Mouse (Mus musculus) brown adipose tissue, adult 24 weeks (tissue): ENCODE data around the gene Cmtm3. TPM values are rescaled to one million over a fixed set of nuclear protein-coding genes. Genes with fewer than 3 reads are reported as not detected.

ENCODE experiments used
- H3K27ac ChIP-seq: fragments of 200-500 bp; replicated peaks from 2 replicates; pipeline ENCODE4 v1.5.1; 2012; ENCODE audit warnings: low read depth, mild to moderate bottlenecking, low read length
- H3K4me1 ChIP-seq: fragments of 200-500 bp; 2 replicates; pipeline ENCODE4 v1.6.1; 2012; ENCODE audit warnings: low read length, mixed read lengths; ENCODE audit not compliant: control insufficient read depth, insufficient read depth, insufficient read length
- H3K4me3 ChIP-seq: fragments of 200-500 bp; 2 replicates; pipeline ENCODE4 v1.5.1; 2012; ENCODE audit warnings: low read depth, mild to moderate bottlenecking, low read length, moderate library complexity; ENCODE audit not compliant: insufficient read depth
- polyA plus RNA-seq: library from polyadenylated mRNA; stranded (reverse); fragments of >200 nt; gene quantifications from 2 replicates; pipeline ENCODE4 v1.2.4, GENCODE M21; 2012; ENCODE audit not compliant: missing spikeins, insufficient read depth, insufficient read length

The Cmtm3 gene
- polyA plus RNA-seq, 1 experiment, result 15.1 TPM

DNA sequence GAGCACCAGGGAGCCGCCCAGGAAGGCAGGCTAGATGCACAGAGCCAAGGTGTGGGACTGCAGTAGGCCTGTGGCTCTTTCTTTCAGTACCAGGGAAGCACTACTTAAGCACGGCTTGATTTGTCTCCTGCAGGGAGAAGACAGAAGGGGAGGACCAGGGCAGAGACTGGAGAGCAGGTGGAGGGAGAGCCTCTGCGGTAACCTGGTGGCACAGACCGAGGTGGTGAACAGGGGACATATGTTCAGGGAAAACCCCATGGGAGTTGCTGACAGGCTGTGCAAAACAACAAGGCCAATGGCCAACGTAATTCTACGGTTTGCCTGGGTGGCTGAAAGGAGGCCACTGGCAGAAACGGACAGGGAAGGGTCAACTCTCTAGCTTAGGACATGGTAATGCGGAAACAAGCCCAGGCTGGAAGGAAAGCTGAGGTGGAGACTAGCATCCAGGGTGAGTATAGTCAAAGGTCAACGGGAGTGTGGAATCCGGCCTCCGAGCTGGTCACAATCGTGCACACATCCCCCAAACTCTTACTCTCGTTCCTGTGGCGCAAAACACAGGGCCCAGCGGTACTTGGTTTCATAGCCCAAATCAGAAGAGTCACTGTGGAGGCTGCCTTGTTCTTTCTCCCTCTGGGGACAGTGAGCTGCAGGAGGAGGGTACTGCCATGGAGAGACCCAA is 20.7 kb downstream of the Cmtm3 start:
- Histone ChIP-seq H3K4me3 (peak overlapping the region; percentile 13; the same call in 1 of the 2 replicates), H3K4me1 (peaks cover 26% of the 10 kb centered on the region), H3K27ac (peak overlapping the region; percentile 91)

DNA sequence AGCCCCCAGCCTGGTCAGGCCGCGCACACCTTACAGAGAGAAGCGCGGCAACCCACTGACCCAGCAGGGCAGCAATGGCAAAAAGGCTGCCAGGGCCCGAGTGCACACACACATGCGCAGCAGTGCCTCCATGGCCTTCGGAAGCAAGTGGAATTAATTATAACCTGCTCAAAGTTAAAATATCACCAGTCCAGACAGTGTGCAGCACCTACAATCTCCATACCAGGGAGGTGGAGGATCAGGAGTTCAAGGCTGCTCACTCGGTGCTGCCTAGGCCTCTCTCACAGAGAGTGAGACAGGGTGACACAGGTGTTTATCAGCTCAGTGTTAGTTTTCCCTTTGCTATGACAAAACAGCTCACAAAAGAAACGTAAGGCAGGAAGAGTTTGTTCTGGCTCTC is 26.5 kb downstream of the Cmtm3 start:
- Histone ChIP-seq H3K4me1 (peaks cover 35% of the 10 kb centered on the region), H3K27ac (peak overlapping the region; percentile 12; the same call in 1 of the 2 replicates), H3K4me3 (no peak overlapping the region)

DNA sequence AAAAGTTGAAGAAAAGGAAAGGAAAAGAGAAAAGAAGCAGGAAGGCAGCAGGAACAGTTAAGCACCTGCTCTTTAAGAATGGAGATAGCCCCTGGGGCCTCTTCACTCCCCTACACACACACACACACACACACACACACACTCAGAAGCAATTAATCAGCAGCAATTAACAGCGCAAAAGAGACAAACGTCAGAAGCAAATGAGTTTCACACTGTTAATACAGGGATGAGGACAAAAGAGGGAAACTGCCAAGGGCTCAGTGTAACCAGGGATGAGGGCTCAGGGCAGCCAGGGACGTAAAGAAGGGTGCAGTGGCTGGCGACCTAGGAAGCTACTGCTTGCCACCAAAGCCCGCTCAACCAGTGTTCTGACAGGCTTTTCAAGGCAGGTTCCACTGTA is 28.2 kb downstream of the Cmtm3 start:
- Histone ChIP-seq H3K27ac (no peak overlapping the region), H3K4me3 (no peak overlapping the region), H3K4me1 (peaks cover 38% of the 10 kb centered on the region)

DNA sequence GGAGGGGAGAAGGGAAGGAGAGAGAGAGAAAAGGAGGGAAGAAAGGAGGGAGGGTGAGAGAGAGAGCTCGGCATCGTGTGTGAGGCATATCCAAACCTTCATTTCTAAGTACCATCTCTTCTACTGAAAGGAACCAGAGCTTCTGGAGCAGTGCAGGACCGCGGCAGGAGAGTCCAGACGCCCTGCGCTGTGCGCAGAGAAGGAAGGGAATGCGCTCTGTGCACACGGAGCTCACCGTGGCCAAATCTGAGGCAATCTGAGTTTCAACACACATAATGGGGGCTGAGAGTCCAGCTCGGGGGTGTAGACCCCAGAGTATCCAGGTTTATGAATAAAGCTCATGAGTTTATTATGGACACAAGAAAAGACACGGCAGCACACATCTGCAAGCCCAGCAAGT is 30.4 kb downstream of the Cmtm3 start:
- H3K27ac ChIP-seq, result peak overlapping the region; percentile 84
- peak overlapping the region; percentile 22 for H3K4me3 ChIP-seq
- H3K4me1 ChIP-seq, result peaks cover 43% of the 10 kb centered on the region

DNA sequence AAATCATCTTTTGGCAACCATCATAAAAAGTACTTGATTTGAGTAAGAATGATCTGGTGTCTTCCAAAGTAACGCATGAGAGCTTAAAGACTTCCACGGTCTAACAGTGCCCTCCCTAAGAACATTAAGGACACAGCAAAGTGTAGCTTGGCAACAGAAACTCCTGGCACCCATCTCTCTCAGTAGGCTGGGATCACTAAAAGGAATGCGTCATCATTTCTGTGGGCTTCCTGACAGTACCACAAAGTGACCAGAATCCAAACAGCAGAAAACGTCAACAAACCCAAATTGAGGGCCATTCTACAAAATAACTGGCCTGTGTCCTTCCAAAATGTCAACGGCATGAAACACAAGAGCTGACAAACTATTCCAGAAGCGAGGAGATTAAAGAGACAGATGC is 30.9 kb downstream of the Cmtm3 start:
- Histone ChIP-seq H3K4me3 (peak overlapping the region; percentile 22; the same call in 1 of the 2 replicates), H3K4me1 (peaks cover 46% of the 10 kb centered on the region), H3K27ac (peak overlapping the region; percentile 84)

DNA sequence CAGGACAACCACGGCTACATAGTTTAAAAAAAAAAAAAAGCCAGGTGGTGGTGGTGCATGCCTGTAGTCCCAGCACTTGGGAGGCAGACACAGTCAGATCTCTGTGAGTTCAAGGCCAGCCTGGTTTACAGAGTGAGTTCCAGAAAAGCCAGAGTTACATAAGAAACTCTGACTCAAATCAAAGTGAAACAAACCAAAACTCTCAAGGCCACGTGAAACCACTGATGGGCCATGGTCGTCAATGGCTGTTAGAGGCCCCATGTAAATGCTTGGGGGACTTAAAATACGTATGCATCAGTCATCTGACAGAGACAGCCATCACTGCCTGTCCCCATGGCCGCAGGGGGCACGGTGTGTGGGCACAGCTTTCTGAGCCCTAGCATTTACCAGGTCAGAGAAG is 31.9 kb downstream of the Cmtm3 start:
- Histone ChIP-seq H3K4me1 (peaks cover 44% of the 10 kb centered on the region), H3K4me3 (no peak overlapping the region), H3K27ac (peak overlapping the region; percentile 84; the same call in 1 of the 2 replicates)

DNA sequence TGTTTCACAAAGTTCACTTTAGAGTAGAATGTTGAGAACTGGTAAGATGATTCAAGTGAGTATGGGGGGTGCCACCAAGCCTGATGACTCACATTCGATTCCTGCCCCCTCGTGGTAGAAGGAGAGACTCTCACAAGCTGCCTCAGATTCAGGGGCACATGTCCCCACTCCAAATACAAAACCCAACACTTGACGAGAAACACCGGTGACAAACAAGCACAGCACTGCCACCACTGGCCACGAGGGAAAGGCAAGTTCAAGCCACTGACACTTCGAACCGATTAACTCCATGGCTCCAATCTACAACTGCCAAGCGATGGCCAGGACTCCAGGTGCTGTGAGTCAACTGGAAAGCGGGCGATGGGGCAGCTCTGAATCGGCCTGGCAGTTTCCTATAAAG is 34.6 kb downstream of the Cmtm3 start:
- no peak overlapping the region for H3K4me3 ChIP-seq
- H3K27ac ChIP-seq, result peak overlapping the region; percentile 28
- H3K4me1 ChIP-seq, result peaks cover 37% of the 10 kb centered on the region

DNA sequence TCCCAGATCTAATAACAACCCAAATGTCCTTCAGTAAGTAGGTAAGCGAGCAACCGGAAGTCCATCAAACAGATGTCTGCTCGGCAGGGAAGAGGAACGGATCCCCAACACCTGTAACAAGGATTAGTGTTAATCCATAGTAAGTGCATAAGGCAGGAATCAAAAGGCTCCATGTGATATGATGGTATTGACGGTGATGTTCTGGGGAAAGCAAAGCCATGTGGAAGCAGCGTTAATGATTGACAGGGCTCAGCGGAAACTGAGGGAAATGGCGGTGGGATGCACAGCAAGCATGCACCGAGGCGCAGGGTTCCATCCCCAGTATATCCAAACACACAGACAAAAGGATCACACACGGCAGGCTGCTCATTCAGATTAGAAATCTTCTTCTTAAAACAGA is 35.1 kb downstream of the Cmtm3 start:
- peak overlapping the region; percentile 28 for H3K27ac ChIP-seq
- H3K4me1 ChIP-seq, result peaks cover 35% of the 10 kb centered on the region
- H3K4me3 ChIP-seq, result no peak overlapping the region

DNA sequence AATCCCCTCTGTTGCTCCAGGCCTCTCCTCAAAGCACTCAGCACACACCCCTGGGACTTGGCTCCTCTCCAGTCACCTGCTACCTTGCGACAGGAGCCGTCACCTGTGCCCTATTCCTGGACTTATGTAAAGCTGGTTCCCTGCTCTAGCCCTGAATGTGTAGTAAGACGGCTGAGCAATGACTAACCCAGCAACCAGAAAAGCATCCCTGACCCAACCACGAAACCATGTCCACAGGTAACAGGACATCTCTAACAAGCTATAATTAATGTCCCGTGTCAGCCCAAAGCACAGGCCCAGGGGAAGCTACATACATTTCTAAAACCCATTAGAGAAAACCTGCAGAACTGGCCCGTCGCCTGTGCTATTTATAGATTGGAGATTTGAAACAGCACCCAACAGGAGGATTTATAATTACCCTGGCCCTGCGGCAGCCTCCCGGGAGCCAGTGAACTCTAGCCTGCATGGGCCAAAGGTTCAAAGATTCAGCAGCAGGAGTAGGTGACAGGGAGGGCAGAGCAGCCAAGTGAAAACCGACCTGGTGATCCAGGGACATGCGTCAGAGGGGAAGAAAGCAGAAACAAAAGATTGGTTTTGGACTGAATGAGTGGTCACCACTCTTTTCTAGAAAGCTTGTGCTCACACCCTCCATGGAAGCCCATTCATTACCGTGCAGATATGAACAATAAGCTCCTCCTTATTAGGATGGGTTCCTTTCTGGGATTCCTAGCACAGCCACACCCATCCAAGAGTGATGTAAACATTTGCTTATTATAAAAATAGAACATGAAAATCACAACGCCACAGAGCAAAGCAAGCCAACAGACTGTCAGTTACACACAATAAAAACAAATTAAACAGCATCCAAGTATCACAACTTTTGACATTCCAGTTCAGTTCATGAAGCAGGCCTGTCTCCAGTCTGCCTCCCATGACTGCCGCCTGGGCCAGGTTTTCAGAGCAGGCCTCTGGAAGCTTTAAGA is 35.9 kb downstream of the Cmtm3 start:
- peak overlapping the region; percentile 78 for H3K27ac ChIP-seq
- H3K4me1 ChIP-seq, result peaks cover 28% of the 10 kb centered on the region
- no peak overlapping the region for H3K4me3 ChIP-seq

DNA sequence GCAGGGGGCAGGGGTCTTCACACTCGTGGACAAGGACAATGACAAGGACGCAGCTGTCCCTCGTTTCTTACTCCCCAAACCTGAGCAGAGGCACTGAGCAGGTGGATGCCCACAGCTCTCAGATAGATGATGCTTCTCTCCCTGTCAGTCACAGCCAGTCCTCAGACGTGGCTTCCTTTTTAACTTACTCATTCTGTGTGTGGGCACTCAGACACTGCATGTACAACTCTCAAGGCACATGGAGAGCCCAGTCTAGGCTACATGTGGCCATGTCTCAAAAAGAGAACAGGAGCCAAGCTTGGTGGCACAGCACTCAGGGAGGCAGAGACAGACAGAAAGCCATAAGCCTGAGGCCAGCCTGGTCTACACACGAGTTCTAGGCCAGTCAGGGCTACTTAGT is 36.7 kb downstream of the Cmtm3 start:
- no peak overlapping the region for H3K4me3 ChIP-seq
- peak overlapping the region; percentile 78 for H3K27ac ChIP-seq
- H3K4me1 ChIP-seq, result peaks cover 22% of the 10 kb centered on the region

DNA sequence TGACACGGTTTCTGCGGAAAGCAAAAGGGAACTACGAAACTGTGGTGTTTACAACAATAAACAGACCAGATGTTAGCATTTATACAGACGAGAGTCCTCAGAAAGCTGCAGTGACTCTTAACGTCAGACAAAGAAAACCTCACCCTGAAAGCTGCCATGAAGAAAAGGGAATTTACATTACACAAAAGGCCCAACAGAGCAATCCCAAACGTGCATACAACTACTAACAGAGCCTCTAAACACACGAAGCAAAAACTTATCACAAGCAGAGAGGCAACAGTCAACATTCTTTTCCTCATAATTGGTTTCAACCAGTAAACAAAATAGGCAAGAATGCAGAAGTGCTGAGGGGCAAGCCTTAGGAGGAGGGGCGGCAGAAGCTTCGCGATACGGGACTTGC is 37.5 kb downstream of the Cmtm3 start:
- Histone ChIP-seq H3K27ac (peak overlapping the region; percentile 63), H3K4me3 (no peak overlapping the region), H3K4me1 (peaks cover 26% of the 10 kb centered on the region)

DNA sequence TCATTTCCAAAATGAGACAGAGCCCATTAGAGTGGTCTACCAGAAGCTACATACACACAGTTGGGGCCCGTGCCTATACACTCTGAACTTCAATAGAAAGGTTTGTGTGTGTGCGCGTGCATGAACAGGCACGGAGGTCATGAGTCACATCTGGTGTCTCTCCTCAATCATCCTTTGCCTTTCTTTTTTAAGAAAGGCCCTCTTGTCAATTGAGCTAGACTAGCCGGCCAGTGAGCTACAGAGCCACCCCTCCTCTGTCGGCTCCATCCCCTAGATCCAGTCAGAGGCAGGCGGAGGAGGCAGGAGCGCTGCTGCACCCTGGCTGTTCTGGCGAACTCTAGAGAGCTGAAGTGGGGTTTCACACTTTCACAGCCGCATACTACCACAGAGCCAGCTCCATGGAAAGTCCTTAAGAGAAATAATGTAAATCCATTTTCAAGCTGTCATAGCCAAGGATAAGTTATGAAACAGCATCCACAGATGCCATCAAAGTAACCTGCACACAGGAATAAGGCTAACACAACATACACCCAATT is 40.2 kb downstream of the Cmtm3 start:
- Histone ChIP-seq H3K4me3 (no peak overlapping the region), H3K27ac (no peak overlapping the region), H3K4me1 (peaks cover 39% of the 10 kb centered on the region)

DNA sequence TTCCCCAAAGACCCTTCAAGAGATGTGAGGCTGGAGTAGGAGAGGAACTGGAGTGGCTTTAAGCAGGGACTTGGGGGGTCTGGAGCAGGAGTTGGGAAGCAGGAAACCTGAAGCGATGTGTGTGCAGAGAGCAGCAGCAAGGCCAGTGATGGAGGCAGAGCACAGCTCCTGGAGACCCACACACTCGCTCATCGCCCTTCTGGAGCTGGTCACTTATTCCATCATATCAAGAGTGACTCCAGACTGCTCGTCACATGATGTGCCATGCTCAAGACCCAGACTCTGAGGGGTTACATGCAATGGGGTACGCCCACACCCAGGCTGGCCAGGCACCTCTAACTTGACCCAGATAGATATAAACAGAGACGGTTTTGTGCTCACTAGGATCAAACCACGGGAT is 41.1 kb downstream of the Cmtm3 start:
- Histone ChIP-seq H3K4me1 (peaks cover 37% of the 10 kb centered on the region), H3K27ac (no peak overlapping the region), H3K4me3 (no peak overlapping the region)

DNA sequence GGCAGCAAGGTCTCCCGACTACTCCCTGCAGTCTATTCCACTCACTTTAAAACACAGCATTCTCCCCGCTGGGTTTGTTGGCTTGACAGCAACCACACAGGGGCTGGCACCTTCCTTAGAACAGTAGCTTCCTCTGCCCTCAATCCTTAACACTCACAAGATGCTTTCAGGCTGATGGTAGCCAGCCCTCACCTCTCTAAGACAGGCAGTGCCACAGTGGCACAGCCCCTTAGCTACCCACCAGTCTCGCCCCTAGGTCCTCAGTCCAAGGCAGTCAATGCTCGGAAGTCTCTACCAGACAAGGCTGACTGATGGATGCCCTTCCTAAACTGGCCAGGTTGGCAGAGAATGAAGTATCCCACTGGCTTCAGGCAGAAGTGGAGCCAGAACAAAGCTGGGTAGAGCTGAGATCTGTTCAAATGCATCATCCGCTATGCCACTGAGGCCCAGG is 41.8 kb downstream of the Cmtm3 start:
- Histone ChIP-seq H3K4me1 (peaks cover 37% of the 10 kb centered on the region), H3K27ac (no peak overlapping the region), H3K4me3 (no peak overlapping the region)

DNA sequence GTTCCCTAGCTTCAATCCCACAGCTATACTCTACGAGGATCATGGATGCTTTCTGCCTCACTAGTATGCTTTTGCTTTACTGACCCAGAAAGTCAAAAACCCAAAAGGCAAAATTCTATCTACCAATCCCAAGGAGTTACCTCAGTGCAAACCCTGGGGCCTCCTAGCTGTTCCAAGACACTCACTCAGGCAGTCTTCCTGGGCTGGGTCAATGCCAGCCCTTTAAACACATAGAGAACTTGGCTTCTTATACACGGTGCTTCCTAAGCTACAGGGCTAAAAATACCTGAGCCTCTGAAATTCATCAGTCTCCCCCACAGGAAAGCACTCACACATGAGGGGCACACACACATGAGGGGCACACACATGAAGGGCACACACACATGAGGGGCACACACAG is 44.1 kb downstream of the Cmtm3 start:
- Histone ChIP-seq H3K27ac (peak overlapping the region; percentile 97), H3K4me1 (peaks cover 46% of the 10 kb centered on the region), H3K4me3 (no peak overlapping the region)
